Mouse (Mus musculus): ENCODE results near the gene Krtap19-2. TPM values are rescaled to one million over a fixed set of nuclear protein-coding genes. Genes with fewer than 3 reads are reported as not detected.

Gene Krtap19-2
- polyA plus RNA-seq (2012), result not detected in 2 replicates

GRCm38 (mm10) chr16:88874169-88874568 lies at the start of gene Krtap19-2:
Gene Krtap19-2, minus strand, starts transcription at chr16:88874269.
- no peak within 1 kb of the TSS for H3K4me3 ChIP-seq (replicated peaks)

GRCm38 (mm10) chr16:88896357-88896756 lies 22.3 kb upstream of the Krtap19-2 start, which contains the start of gene Krtap19-5:
Gene Krtap19-5, minus strand, starts transcription at chr16:88896457.
- H3K27me3 ChIP-seq (ENCODE audit: control insufficient read depth), result no peaks in the 10 kb centered on the region
- H3K4me1 ChIP-seq (ENCODE audit: control insufficient read depth), result no peaks in the 10 kb centered on the region
- peaks cover 16% of the 10 kb centered on the region for H3K9me3 ChIP-seq (ENCODE audit: control insufficient read depth, low read length)
- H3K36me3 ChIP-seq (ENCODE audit: control insufficient read depth), result no peaks in the 10 kb centered on the region
- no peak for TF ChIP-seq TAL1 (IDR thresholded peaks at IDR 0.05; ENCODE audit: low read length)
- no peak for TF ChIP-seq GATA1 (IDR thresholded peaks at IDR 0.05; ENCODE audit: low read length)
- no peak within 1 kb of the TSS for H3K4me3 ChIP-seq (replicated peaks)

More at GRCm38 (mm10) chr16:88874169-88874568, at the start of gene Krtap19-2:
- TF ChIP-seq GATA1 (IDR thresholded peaks at IDR 0.05; ENCODE audit: low read length) (no peak), TAL1 (IDR thresholded peaks at IDR 0.05; ENCODE audit: low read length) (no peak)
- Histone ChIP-seq H3K4me1 (ENCODE audit: control insufficient read depth) (no peaks in the 10 kb centered on the region), H3K27me3 (ENCODE audit: control insufficient read depth) (no peaks in the 10 kb centered on the region), H3K9me3 (ENCODE audit: control insufficient read depth, low read length) (no peaks in the 10 kb centered on the region), H3K36me3 (ENCODE audit: control insufficient read depth) (no peaks in the 10 kb centered on the region)

GRCm38 (mm10) chr16:88886870-88887269 lies 12.8 kb upstream of the Krtap19-2 start:
- no peaks in the 10 kb centered on the region for H3K36me3 ChIP-seq (ENCODE audit: control insufficient read depth)
- no peak overlapping the region for H3K4me3 ChIP-seq (replicated peaks)
- no peaks in the 10 kb centered on the region for H3K4me1 ChIP-seq (ENCODE audit: control insufficient read depth)
- TF ChIP-seq GATA1 (IDR thresholded peaks at IDR 0.05; ENCODE audit: low read length) (no peak), TAL1 (IDR thresholded peaks at IDR 0.05; ENCODE audit: low read length) (no peak)
- H3K9me3 ChIP-seq (ENCODE audit: control insufficient read depth, low read length), result peaks cover 5% of the 10 kb centered on the region
- no peaks in the 10 kb centered on the region for H3K27me3 ChIP-seq (ENCODE audit: control insufficient read depth)

- Histone ChIP-seq H3K27me3 (ENCODE audit: control insufficient read depth) (no peaks in the 10 kb centered on the region), H3K36me3 (ENCODE audit: control insufficient read depth) (no peaks in the 10 kb centered on the region), H3K4me1 (ENCODE audit: control insufficient read depth) (no peaks in the 10 kb centered on the region), H3K4me3 (replicated peaks) (no peak within 1 kb of the TSS), H3K9me3 (ENCODE audit: control insufficient read depth, low read length) (peaks cover 5% of the 10 kb centered on the region)
- TF ChIP-seq GATA1 (IDR thresholded peaks at IDR 0.05; ENCODE audit: low read length) (no peak), TAL1 (IDR thresholded peaks at IDR 0.05; ENCODE audit: low read length) (no peak)
Measured at GRCm38 (mm10) chr16:88884989-88885388, 10.9 kb upstream of the Krtap19-2 start, which contains the start of gene Krtap19-4. Gene Krtap19-4, minus strand, starts transcription at chr16:88885089.

GRCm38 (mm10) chr16:88877938-88878337 lies 3.9 kb upstream of the Krtap19-2 start, which contains the start of gene Krtap19-3:
Gene Krtap19-3, minus strand, starts transcription at chr16:88878038.
- H3K36me3 ChIP-seq (ENCODE audit: control insufficient read depth), result no peaks in the 10 kb centered on the region
- TF ChIP-seq GATA1 (IDR thresholded peaks at IDR 0.05; ENCODE audit: low read length), result no peak
- H3K27me3 ChIP-seq (ENCODE audit: control insufficient read depth), result no peaks in the 10 kb centered on the region

GRCm38 (mm10) chr16:88869311-88869710 lies 4.8 kb downstream of the Krtap19-2 start, which contains the start of gene Krtap19-1:
Gene Krtap19-1, minus strand, starts transcription at chr16:88869411.
- Histone ChIP-seq H3K27me3 (ENCODE audit: control insufficient read depth) (no peaks in the 10 kb centered on the region), H3K9me3 (ENCODE audit: control insufficient read depth, low read length) (no peaks in the 10 kb centered on the region; the same call in 1 of the 2 replicates), H3K4me1 (ENCODE audit: control insufficient read depth) (no peaks in the 10 kb centered on the region), H3K4me3 (replicated peaks) (no peak within 1 kb of the TSS), H3K36me3 (ENCODE audit: control insufficient read depth) (no peaks in the 10 kb centered on the region)
- TF ChIP-seq TAL1 (IDR thresholded peaks at IDR 0.05; ENCODE audit: low read length) (no peak), GATA1 (IDR thresholded peaks at IDR 0.05; ENCODE audit: low read length) (no peak)

More at GRCm38 (mm10) chr16:88877938-88878337, 3.9 kb upstream of the Krtap19-2 start, which contains the start of gene Krtap19-3:
- no peaks in the 10 kb centered on the region for H3K4me1 ChIP-seq (ENCODE audit: control insufficient read depth)
- H3K4me3 ChIP-seq (replicated peaks), result no peak within 1 kb of the TSS
- H3K9me3 ChIP-seq (ENCODE audit: control insufficient read depth, low read length), result no peaks in the 10 kb centered on the region

GRCm38 (mm10) chr16:88864887-88865407 lies 9.1 kb downstream of the Krtap19-2 start:
- H3K4me1 ChIP-seq (ENCODE audit: control insufficient read depth), result no peaks in the 10 kb centered on the region
- H3K36me3 ChIP-seq (ENCODE audit: control insufficient read depth), result no peaks in the 10 kb centered on the region
- H3K4me3 ChIP-seq (replicated peaks), result no peak overlapping the region
- H3K27me3 ChIP-seq (ENCODE audit: control insufficient read depth), result no peaks in the 10 kb centered on the region
- peaks cover 3% of the 10 kb centered on the region for H3K9me3 ChIP-seq (ENCODE audit: control insufficient read depth, low read length)
- TF ChIP-seq TAL1 (IDR thresholded peaks at IDR 0.05; ENCODE audit: low read length) (no peak), GATA1 (IDR thresholded peaks at IDR 0.05; ENCODE audit: low read length) (no peak)

GRCm38 (mm10) chr16:88851450-88851849 lies 22.6 kb downstream of the Krtap19-2 start:
- Histone ChIP-seq H3K27me3 (ENCODE audit: control insufficient read depth) (no peaks in the 10 kb centered on the region), H3K36me3 (ENCODE audit: control insufficient read depth) (no peaks in the 10 kb centered on the region), H3K9me3 (ENCODE audit: control insufficient read depth, low read length) (peaks cover under 1% of the 10 kb centered on the region; the same call in 1 of the 2 replicates), H3K4me3 (replicated peaks) (no peak overlapping the region), H3K4me1 (ENCODE audit: control insufficient read depth) (no peaks in the 10 kb centered on the region)
- TF ChIP-seq TAL1 (IDR thresholded peaks at IDR 0.05; ENCODE audit: low read length) (no peak), GATA1 (IDR thresholded peaks at IDR 0.05; ENCODE audit: low read length) (no peak)

- TF ChIP-seq GATA1 (IDR thresholded peaks at IDR 0.05; ENCODE audit: low read length) (no peak), TAL1 (IDR thresholded peaks at IDR 0.05; ENCODE audit: low read length) (no peak)
- Histone ChIP-seq H3K9me3 (ENCODE audit: control insufficient read depth, low read length) (peaks cover 4% of the 10 kb centered on the region; the same call in 1 of the 2 replicates), H3K4me3 (replicated peaks) (no peak overlapping the region), H3K4me1 (ENCODE audit: control insufficient read depth) (no peaks in the 10 kb centered on the region), H3K36me3 (ENCODE audit: control insufficient read depth) (no peaks in the 10 kb centered on the region), H3K27me3 (ENCODE audit: control insufficient read depth) (no peaks in the 10 kb centered on the region)
Measured at GRCm38 (mm10) chr16:88848558-88848957, 25.5 kb downstream of the Krtap19-2 start.
